Mouse (Mus musculus): ENCODE measurements around the gene Cfap43.

Gene Cfap43

GRCm38 (mm10) chr19:47722471-47722870, 196.6 kb downstream of the Cfap43 start:
- intact Hi-C loops (cut with DNase I): no loop called here

- intact Hi-C loops (cut with DNase I): no loop called here
Measured at GRCm38 (mm10) chr19:47719147-47719546, 199.9 kb downstream of the Cfap43 start.

- intact Hi-C loops (cut with DNase I): no loop called here
Measured at GRCm38 (mm10) chr19:47716144-47716543, 202.9 kb downstream of the Cfap43 start.

DNA sequence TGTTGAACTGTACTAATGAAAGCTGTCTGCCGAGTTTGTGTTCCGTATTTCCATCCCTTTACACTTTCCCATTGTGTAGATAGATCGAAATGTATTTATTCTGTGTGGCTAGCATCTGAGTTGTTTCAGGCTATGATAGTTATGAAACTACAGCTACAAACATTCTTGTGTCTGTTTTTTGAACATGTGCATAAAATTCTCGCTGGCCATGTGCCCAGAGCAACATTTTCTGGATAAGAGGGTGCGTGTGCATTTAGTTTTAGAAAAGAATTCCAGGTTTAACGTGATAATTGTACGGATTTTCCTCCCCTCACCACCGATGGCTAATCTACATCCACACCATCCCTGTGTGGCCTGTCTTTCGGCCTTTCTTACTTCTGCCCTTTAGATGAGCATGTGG, 205.6 kb downstream of the Cfap43 start:
- intact Hi-C loops (cut with DNase I): no loop called here

- intact Hi-C loops (cut with DNase I): no loop called here
Measured at GRCm38 (mm10) chr19:47710376-47710775, 208.7 kb downstream of the Cfap43 start.

DNA sequence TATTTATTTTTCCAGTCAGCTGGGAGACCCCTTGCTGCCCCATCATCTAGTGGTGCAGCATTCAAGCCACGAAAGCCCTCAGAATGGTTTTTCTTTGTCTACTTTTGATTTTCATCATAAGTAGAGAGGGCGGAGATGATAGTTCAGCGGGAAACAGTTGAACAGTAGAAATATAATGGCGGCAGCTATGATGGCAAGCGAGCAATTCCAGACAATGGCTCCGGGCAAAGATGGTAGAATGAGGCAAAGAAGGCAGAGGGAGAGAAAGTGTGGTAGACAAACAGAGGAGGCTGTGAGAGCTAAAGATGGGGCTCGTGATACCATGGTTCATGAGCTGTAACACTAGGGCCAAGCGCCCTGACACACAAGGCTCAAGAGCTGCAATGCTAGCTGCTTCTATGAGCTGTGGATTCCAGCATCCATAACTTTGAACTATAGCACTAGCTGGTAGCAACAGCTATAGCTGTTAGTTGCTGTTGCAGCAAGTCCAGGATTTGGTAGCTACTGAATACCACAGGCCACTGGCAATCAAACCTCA, 213.2 kb downstream of the Cfap43 start:
- intact Hi-C loops (cut with DNase I): no loop called here

GRCm38 (mm10) chr19:47705080-47705771, 213.9 kb downstream of the Cfap43 start:
- intact Hi-C loops (cut with DNase I): no loop called here

- intact Hi-C loops (cut with DNase I): no loop called here
Measured at GRCm38 (mm10) chr19:47700509-47700908, 218.6 kb downstream of the Cfap43 start.

DNA sequence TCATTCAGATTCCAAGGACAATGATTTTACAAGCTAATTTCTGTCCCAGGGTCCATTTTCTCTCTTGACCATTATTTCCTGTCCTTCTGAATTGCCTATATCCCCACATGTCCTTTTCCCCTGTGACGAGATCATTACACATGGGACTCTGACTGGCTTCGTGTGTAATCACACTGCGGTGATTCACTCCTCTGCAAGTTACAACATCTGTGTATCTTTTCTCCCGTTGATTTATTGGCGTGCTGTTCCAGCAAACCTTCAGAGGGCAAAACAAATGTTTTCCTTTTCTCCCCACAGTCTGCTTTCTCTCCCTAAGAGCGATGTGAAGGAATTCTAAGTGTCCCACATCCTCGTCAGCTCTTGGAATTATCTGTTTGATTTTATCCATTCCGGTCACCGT, 219.3 kb downstream of the Cfap43 start:
- intact Hi-C loops (cut with DNase I): no loop called here

GRCm38 (mm10) chr19:47698266-47698665, 220.8 kb downstream of the Cfap43 start:
- intact Hi-C loops (cut with DNase I): no loop called here

DNA sequence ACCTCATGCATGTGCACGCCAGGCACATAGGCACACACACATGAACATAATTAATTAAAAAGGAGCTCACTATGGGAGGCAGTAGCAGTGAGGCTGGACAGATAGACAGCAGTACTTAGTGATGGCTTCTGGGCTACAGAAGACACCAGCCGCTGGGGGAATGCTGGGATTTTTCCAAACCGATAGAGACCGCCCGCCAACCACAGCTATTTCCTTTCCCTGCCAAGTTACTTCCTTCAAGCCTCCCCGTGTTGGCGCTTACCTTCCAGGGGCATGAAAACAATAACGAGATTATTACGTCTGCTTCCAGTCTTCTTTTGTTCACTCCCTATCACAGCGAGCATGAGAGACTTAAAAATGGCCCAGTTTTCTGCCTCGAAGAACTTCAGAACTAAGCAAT, 222.0 kb downstream of the Cfap43 start:
- intact Hi-C loops (cut with DNase I): no loop called here

DNA sequence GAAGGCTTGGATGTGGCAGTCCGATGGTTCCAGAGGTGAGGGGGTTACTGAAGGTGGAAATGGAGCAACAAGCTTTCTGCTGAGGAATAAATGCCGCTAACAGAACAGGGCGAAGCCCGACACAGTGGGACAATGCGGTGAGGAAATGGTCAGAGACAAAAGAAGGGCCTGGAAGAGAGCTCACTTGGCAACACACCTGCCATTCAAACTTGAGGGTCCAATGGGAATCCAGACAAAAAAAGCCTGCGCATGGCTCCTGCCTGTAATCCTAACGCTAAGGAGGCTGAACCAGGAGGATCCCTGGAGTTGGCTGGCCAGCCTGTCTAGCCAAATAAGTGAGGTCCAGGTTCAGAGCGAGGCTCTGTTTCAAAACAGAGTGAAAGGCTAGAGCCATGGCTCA, 222.7 kb downstream of the Cfap43 start:
- intact Hi-C loops (cut with DNase I): no loop called here

DNA sequence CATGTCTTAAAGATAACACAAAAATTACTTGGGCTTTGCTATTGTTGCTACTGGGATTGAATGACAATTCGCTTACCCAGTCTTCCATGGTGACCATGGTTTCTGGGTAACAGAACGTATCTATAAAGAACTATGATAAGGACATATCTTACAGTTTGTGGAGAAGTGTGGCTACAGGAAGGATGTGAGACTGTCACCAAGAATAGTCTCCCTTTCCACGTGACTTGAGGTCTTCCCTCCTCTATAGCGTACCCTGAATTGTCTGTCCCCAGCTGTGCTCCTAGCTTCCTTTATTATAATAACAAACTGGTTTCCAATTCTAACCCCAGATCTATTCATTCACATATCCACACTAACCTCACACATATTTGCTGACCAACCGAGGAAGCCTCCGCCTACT, 223.4 kb downstream of the Cfap43 start:
- intact Hi-C loops (cut with DNase I): no loop called here

- intact Hi-C loops (cut with DNase I): no loop called here
Measured at GRCm38 (mm10) chr19:47691994-47692393, 227.1 kb downstream of the Cfap43 start, which contains the start of gene Col17a1. Col17a1 (minus strand) TSS chr19:47692094.

GRCm38 (mm10) chr19:47689592-47689991, 229.5 kb downstream of the Cfap43 start:
- intact Hi-C loops (cut with DNase I): no loop called here

Small RNA genes lying within 50 kb of the gene (microRNA-seq; reads per million reads assigned to microRNA genes)
- gene Gm22240 (0 to 0.25 reads per million in 2 experiments), gene Mir8090 (0 reads per million in 2 experiments)

Data from adrenal gland (tissue).